Mouse (Mus musculus) cerebellum, postnatal 10 days (tissue): ENCODE measurements around the gene Adck1.
"Not testable (repeated sequence)": the region's sequence is repeated elsewhere in the genome, so short reads cannot be mapped to it uniquely, and the experiment has no call there.

Experiments used
- DNase-seq, 2 experiments: peaks; one replicate each; pipeline ENCODE4 v3.0.0; 2021; ENCODE audit warnings: mixed read lengths in 2 of 2

The Adck1 gene

DNA sequence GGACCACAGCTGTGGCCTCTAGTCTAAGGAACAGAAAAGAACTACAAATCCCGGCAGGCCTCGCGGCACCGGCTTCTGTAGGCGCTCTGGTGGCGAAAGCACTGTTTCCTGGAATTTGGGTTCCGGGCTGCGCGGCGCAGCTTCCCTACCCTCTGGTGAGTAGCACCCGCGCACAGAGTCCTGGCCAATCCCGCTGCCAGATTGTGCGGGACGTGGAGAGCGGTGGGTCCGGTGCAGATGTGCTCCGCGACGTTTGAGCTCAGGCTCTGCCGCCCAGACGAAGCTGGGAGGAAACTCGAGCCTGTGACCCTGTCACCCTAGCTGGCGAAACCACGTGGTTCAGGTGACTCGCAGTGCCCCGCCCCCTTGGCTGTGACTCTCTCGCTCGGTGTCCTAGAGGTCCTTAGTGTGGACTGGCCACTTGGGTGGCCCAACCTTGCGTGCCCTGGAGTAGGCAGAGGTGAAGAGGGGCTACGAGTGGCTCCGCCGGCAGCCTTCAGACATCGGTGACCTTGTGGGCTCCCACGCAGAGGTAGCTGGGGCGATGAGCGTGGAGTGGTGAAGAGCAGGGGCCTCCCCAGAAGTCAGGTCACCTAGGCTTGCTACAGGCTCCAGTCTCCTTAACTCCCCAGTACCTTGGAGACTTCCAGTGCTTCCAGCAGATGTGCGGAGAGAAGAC is at the start of gene Adck1:
Gene Adck1 (plus strand): TSS at position 114 of the 679 bp plus-strand sequence.
- DNase-seq: peak; percentile 94 to 95

- no peak for DNase-seq
These were observed 45.8 kb upstream of the Adck1 start for GRCm38 (mm10) chr12:88314556-88314955.

DNA sequence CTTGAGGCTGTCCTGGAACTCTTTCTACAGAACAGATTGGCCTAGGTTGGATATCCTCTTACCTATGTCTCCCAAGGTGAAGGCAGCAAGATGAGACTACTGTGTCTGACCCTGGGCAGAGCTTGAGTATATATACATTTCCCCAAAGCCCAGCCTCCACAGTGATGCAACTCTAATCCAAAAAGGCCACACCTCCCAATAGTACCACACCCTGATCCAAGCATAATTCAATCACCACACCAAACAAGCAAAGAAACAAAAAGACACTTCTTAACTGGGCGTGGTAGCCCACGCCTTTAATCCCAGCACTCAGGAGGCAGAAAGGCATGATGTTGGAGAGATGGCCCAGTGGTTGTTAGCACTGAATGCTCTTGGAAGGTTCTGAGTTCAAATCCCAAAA is 36.4 kb upstream of the Adck1 start, which contains the start of gene Gm5039:
Gene Gm5039 (minus strand): TSS at position 101 of the 400 bp plus-strand sequence.
- not testable (repeated sequence) for DNase-seq

DNA sequence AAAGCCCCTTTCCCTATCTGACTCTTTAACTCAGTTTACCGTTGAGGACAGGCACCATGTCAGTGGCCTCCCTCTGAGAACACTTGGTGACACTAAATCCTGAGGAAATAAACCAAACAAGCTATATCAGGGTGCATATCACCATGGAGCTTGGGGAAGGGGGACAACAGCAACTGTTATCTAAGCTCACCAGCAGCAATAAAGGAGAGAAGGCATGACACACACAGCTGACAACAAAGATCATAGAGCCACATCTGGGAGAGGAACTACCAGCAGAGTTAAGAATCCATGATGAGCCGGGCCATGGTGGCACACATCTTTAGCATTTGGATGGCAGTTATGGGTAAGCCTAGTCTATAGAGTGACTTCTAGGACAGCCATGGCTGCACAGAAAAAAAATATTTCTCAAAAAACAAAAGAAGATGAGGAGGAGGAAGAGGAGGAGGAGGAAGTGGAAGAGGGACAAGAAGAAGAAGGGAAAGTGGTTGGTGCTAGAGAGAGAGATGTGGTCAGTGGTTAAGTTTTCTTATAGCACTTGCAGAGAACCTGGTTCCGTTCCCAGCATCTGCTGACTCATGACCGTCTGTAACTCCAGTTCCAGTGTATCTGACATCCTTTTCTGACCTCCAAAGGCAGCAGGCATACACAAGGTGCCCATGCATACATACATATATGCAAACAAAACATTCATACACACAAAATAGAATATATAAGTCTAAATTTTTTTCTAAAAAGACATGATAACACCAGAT is 23.5 kb upstream of the Adck1 start:
- DNase-seq: not testable (repeated sequence)

- DNase-seq: not testable (repeated sequence)
These were observed 19.1 kb upstream of the Adck1 start for GRCm38 (mm10) chr12:88341286-88341685.

DNA sequence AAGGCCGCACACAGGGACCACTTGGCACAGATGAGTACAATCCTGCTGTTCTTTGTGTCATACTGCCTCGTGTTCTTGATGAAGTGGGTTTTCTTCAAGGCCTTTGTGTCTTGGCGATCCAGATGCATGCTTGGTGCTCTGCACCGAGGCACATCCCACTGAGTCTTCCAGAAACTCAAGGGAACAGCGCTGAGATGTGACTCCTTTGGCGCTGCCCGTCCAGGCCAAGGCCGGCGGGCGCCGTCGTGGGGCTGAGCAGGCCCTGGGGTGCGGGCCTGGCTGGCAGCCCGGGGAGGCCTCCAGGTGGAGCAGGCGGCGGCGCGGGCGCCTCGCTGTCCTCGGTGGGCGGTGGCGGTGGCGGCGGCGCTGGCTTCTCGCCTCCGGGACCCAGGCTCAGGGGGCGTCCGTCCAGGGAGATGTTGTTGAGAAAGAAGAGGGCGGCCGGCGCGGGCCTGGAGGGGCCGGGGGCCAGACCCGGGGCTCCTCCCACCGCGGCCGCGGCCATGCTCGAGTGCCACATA is 6.1 kb upstream of the Adck1 start:
- DNase-seq: peak; percentile 6 to 14

- no peak for DNase-seq
These were observed 729 bp downstream of the Adck1 start for GRCm38 (mm10) chr12:88361120-88361445.

DNA sequence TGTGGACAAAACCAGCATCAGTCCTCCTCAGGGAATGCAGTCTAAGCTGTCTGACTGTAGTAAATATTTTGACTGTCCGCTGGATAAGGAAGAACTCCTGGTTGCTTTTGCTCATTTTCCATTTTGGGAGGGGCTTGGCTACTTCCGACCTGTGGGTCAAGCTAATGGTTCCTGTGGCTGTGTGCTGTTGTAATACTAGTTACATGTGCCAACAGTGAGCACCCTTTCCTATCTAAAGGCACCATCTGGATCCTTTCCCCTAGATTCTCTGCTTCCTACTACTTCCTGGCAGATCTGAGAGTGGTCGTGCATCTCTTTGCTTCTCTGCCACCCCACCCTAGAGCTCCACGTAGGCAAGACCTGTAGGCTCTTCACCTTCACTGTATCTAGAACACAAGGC is 7.3 kb downstream of the Adck1 start:
- DNase-seq: no peak

DNA sequence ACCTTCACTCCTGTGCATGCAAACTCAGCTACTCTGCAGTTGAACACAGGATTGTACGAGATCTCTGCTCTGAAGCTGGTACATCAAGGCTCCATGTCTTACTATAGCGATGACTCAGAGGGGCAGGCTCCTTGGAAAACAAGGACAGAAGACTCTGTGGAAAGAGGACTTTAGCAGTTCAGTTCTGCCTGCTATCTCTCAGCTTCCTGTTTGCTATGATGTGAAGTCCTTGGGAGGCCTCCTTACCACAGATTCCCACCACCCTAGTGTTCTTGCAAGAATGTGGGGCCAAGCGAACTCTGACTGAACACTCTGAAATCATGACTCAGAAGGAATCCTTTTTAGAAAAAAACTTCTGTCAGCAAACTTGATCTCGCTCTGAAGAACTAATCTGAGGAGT is 8.3 kb downstream of the Adck1 start:
- DNase-seq: no peak

DNA sequence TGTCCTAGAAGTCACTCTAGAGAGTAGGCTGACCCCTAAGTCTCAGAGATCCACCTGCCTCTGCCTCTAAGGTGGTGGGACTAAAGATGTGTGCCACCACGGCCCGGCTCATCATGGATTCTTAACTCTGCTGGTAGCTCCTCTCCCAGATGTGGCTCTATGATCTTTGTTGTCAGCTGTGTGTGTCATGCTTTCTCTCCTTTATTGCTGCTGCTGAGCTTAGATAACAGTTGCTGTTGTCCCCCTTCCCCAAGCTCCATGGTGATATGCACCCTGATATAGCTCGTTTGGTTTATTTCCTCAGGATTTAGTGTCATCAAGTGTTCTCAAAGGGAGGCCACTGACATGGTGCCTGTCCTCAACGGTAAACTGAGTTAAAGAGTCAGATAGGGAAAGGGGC is 9.3 kb downstream of the Adck1 start:
- DNase-seq: not testable (repeated sequence)

GRCm38 (mm10) chr12:88370321-88370720 is 10.0 kb downstream of the Adck1 start:
- DNase-seq: not testable (repeated sequence)

DNA sequence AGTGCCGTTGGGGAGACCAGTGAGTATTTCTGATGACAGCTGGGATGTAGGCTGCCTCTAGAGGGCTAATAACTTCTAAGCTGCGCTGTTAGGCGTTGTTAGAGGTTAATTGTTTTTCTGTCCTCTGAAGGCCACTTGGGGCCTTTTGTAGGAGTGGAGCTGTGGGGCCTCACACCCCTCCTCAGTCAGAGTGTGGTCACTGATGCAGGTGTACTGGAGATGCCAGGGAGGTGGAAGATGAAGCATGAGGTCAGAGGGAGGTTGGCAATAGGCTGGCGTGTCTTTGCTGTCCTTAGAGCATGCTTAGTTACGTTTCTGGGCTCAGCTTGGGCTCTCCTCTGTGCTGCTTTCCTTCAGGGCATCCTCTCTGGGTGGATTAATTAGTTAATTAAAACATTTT is 11.7 kb downstream of the Adck1 start:
- no peak for DNase-seq

DNA sequence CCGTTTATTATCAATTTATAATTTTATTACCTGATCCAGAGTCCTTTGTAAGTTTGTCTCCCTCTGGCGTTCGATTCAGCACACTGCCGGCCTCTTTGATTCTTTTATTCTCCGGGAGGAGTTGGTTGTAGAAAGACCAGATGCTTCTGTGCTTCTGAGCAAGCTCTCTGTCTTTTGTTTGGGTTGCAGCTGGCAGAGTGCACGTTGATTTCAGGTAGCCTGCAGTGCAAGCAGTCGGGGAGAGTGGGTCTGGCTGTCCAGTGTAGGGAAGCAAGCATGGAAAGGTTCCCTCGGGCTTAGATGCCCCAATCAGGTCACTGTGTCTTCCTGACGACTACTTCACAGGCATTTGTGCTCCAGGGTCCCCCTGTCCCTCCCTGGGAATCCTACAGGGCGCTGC is 16.5 kb downstream of the Adck1 start:
- peak; percentile 60 to 62 for DNase-seq

GRCm38 (mm10) chr12:88378256-88378655 is 17.9 kb downstream of the Adck1 start:
- no peak for DNase-seq

DNA sequence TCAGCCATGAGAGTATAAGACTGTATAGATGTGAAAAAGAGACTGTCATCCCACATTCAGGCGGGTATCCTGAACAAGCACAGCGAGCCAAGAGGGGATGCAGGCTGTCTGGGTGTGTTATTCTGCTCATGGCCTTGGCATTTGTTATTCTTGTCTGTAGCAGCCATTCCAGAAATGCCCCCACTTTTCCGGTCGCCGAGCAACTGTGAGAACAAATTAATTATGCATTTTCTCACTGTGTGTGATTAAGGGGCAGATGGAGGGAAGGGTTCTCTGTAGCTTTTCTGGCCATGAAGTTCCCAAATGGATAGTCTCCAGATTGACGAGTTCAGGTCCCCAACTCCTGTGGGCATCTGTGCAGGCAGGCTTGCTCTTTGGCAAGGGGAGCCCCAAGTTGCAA is 28.5 kb downstream of the Adck1 start:
- DNase-seq: peak; percentile 58 to 66

DNA sequence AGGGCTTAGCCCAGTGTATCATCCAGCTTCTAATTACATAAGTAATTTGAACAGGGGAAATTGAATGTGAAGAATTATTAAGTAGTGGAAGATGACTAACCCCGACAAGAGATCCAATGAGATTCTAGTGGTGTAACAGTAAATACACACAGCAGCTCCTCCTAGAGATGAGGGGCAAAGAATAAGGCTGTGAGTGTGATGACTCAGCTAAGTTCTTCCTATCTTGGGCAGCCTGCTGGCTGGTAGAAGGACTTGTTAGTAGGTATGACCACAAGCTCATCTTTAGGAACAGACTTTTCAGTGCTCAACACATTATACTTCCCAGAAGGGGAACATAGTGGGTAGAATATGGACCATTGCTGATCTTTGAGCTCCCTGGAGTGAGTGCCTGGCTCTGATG is 38.3 kb downstream of the Adck1 start:
- DNase-seq: no peak

DNA sequence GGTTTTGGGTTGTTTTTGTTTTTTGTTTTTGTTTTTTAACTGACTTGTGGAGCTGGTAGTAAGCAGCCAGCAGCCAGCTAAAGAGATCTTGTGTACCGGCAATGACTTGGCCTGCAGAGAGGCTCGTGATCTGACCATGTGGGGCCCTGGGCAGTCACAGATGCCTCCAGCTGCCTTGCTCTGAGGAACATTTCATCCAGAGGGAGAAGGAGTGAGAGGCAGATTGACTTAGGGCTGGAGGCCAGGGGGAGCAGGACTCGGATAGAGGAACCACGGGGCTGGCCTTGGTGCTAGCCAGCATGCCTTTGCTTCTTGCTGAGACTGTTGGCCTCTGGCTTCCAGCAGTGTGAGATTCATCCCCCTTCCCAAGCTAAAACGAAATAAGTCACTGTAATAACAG is 43.2 kb downstream of the Adck1 start:
- DNase-seq: peak; percentile 39 to 59

DNA sequence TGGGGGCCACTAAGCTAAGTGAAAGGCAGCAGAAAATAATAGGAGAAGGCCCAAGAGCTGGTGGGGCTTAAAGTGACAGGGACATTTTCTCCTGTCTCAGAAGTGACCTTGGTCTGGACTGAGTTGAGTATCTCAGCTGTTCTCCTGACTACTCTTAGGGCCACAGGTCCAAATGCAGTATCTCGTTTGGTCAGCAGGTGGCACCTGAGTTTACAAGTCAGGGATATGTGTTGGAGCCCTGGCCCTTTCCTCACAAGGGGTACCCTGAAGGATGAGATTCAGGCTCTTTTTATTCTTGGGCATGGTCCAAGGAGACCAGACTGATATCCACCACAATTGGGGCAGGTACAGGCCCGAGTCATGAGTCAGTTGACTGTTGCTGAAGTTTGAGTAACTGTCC is 44.8 kb downstream of the Adck1 start:
- peak; percentile 86 to 89 for DNase-seq

GRCm38 (mm10) chr12:88407996-88408322 is 47.6 kb downstream of the Adck1 start:
- DNase-seq: peak; percentile 59 to 77

DNA sequence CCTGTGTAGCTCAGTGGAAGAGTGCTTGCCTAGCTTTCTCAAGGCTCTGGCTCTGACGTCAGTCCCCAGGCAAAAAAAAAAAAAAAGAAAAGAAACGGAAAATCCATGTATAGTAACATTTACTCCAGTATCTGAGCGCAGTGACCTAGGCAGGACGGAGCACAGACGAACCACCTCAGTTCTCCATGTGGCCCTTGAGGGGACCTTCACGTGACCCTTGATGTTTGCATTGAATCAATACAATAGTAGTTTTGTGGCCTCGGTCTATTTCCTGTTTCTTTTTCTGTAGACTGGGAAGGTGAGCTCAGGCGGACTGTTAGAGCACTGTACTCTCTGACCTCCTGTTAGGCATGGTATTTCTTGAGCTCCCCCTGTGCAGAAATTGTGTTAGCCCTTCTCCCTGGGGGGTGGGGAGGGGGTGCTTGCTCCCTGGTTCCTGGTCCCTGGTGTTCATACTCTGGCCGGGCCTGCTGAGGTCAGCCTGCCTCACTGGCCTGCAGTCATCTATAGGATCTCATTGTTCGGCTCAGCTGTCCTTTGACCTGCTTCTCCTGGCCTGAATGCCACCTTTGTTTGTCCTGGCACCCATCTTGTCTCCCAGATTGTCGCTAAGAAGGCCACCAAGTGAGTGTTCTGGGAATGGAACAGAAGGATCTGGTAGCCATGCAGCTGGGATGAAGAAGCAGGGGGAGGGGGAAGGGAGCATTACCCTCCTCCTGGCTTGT is 48.1 kb downstream of the Adck1 start:
- DNase-seq: no peak

DNA sequence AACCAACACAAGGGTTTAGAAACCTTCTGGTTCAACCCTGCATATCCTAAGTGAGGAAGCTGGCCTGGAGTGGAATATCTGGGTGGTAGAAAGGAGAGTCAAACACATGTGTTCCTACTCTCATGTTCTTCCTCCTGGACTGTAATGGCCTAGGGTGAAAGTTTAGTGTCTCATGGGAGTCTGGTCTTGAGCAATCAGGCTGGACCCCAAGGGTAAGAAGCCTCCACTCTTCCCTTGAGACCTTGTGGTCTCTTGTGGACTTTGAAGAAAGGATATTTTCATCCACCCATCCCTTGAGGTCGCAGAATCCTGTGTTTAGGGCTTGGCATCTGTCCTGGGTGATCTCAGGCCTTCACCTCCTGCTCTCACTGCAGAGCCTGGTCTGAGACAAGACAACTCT is 52.9 kb downstream of the Adck1 start:
- DNase-seq: no peak

DNA sequence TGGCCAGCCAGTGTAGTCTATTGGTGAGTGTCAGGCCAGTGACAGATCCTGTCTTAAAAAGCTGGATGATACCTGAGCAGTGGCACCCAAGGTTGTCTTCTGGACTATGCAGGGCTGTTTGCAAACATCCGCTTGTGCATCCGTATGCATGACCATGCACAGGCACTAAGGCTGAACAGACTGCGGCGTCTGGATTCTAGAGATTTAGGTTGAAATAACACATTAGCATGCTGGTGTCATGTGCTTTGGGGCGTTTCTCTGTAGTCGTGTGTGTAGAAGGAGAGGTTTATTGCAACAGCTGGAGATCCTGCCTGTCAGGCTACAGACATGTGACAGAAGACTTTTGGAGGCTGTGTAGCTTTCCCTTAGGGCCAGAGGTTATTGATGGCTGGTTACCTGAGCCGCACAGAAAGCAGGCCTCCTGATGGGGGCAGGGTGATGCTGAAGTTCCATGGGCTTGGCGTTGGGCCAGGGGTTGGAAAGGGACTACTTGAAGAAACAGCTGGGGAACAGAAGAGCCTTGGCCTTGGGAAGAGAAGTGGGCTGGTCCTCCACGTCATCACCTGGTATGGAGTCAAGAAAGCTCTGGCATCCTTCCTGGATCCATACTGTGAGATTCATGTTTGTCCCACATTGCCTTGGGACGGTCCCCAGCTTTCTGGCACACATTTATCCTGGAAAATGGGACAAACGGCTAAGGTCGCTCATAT is 59.7 kb downstream of the Adck1 start:
- peak; percentile 68 to 76 for DNase-seq

GRCm38 (mm10) chr12:88426926-88427325 is 66.6 kb downstream of the Adck1 start:
- DNase-seq: peak in 1 of 2 experiments; percentile 32
